Mouse (Mus musculus) kidney, postnatal 36 days (tissue): ENCODE results near the gene Mst1r.

Experiments used
- DNase-seq, 2 experiments: peaks; one replicate each; pipeline ENCODE4 v3.0.0; 2021 to 2022; ENCODE audit warnings: mixed read lengths in 2 of 2

Gene Mst1r

GRCm38 (mm10) chr9:107955613-107956289 is 49.1 kb downstream of the Mst1r start:
- no peak for DNase-seq

GRCm38 (mm10) chr9:107957141-107957540 is 50.5 kb downstream of the Mst1r start:
- DNase-seq = no peak

GRCm38 (mm10) chr9:107959896-107960295 is 53.2 kb downstream of the Mst1r start:
- DNase-seq = no peak

- DNase-seq = no peak
These were observed 54.3 kb downstream of the Mst1r start for GRCm38 (mm10) chr9:107960928-107961327.

GRCm38 (mm10) chr9:107961351-107961762 is 54.7 kb downstream of the Mst1r start:
- no peak for DNase-seq

GRCm38 (mm10) chr9:107961881-107962280 is 55.2 kb downstream of the Mst1r start:
- DNase-seq = peak in 1 of 2 experiments; percentile 16

GRCm38 (mm10) chr9:107962916-107963315 is 56.2 kb downstream of the Mst1r start:
- no peak for DNase-seq

- peak; percentile 82 to 96 for DNase-seq
These were observed 57.0 kb downstream of the Mst1r start for GRCm38 (mm10) chr9:107963700-107964099.

GRCm38 (mm10) chr9:107964681-107965080 is 58.0 kb downstream of the Mst1r start:
- DNase-seq = no peak

- DNase-seq = no peak
These were observed 60.0 kb downstream of the Mst1r start for GRCm38 (mm10) chr9:107966676-107967075.

GRCm38 (mm10) chr9:107967437-107967836 is 60.8 kb downstream of the Mst1r start:
- peak in 1 of 2 experiments; percentile 23 for DNase-seq

GRCm38 (mm10) chr9:107968531-107968930 is 61.9 kb downstream of the Mst1r start:
- DNase-seq = no peak
